Mouse (Mus musculus) effector memory CD4-positive, alpha-beta T cell, adult 7 months (primary cell): ENCODE measurements around the gene Mpst. TPM values are rescaled to one million over a fixed set of nuclear protein-coding genes. Genes with fewer than 3 reads are reported as not detected.

Experiments used
- polyA plus RNA-seq: library from polyadenylated mRNA; unstranded; fragments of 100-300 nt; shearing (Covaris generic); gene quantifications from one replicate; pipeline ENCODE4 v1.2.1, GENCODE M21; 2017

Gene Mpst
- polyA plus RNA-seq = 1.9 TPM

GRCm38 (mm10) chr15:78406293-78406934 is at the start of gene Mpst:
Gene Mpst (plus strand): TSS chr15:78406416.

GRCm38 (mm10) chr15:78395478-78395962 is 10.7 kb upstream of the Mpst start, which contains the start of gene Tex33:
Gene Tex33 (minus strand): TSS chr15:78395912.

GRCm38 (mm10) chr15:78405517-78406211 is 552 bp upstream of the Mpst start, which contains the start of gene Tst:
Gene Tst (minus strand): TSS chr15:78405907.

GRCm38 (mm10) chr15:78428391-78429138 is 22.3 kb downstream of the Mpst start, which contains the start of gene Kctd17:
Gene Kctd17 (plus strand): TSS chr15:78428564.

Other genes with a start within 250 kb of the Mpst start
- gene Ift27, start 232.3 kb upstream of the Mpst start, polyA plus RNA-seq = 37.8 TPM
- gene Pvalb, start 200.0 kb upstream of the Mpst start, polyA plus RNA-seq = not detected
- gene Ncf4, start 161.6 kb upstream of the Mpst start, polyA plus RNA-seq = 132 TPM
- not detected for gene Csf2rb2, start 100.7 kb upstream of the Mpst start, polyA plus RNA-seq
- 1.4 TPM for gene Csf2rb, start 80.7 kb upstream of the Mpst start, polyA plus RNA-seq
- not detected for gene Tex33, start 10.5 kb upstream of the Mpst start, polyA plus RNA-seq
- gene Tst, start 509 bp upstream of the Mpst start, polyA plus RNA-seq = 1.5 TPM
- 18.1 TPM for gene Kctd17, start 22.1 kb downstream of the Mpst start, polyA plus RNA-seq
- 0.37 TPM for gene Tmprss6, start 62.2 kb downstream of the Mpst start, polyA plus RNA-seq
- 698 TPM for gene Il2rb, start 88.9 kb downstream of the Mpst start, polyA plus RNA-seq
- gene C1qtnf6, start 125.0 kb downstream of the Mpst start, polyA plus RNA-seq = 1.9 TPM
- not detected for gene Sstr3, start 138.3 kb downstream of the Mpst start, polyA plus RNA-seq
- gene Rac2, start 166.4 kb downstream of the Mpst start, polyA plus RNA-seq = 1,721 TPM
- 307 TPM for gene Cyth4, start 190.6 kb downstream of the Mpst start, polyA plus RNA-seq